10 mouse cellular contexts compared by ENCODE assay signal in the genomic region with DNA sequence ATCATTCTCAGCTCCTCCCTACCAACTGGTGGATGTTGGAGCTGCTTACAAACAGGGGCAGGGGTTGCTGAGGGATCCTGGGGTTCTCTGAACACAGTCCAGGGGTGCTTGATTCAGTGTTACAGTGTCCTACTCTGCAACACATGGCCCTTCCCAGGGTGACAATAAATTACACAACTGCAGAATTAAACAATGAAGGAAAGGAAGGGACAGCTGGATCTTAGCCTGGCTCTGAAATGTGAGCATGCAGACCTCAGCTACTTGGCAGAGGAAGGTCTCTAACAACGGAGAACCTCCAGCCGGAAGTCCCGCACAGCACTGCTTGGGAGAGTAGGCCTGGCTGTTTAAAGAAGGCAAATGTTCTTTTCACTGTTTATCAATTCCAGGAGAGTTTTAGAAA. TPM values are rescaled to one million over a fixed set of nuclear protein-coding genes. Genes with fewer than 3 reads are reported as not detected.
DNase-seq lines count a peak whose midpoint lies in the region; ATAC-seq and TF ChIP-seq lines count a peak whose summit lies in the region.
"Had no signal": no experiment of that assay in that cellular context is flagged by ENCODE, and none has a peak within 500 bp of the region (broad histone marks: within the 10 kb centered on the region; RNA-seq: fewer than 3 reads in every experiment).

No protein-coding gene starts in this region.

- ATAC-seq in forebrain, embryonic 13.5 days, result peak; percentile 25; the same call in 1 of the 2 replicates
- peak; percentile 32; the same call in 1 of the 2 replicates for ATAC-seq in kidney, embryonic 14.5 days (ENCODE audit: low FRiP score, low TSS enrichment)

- TF ChIP-seq CTCF in kidney, adult 2 months (conservative IDR thresholded peaks at IDR 0.05; ENCODE audit: insufficient read depth, insufficient read length, low read depth, low read length), result no peak
- no peak for TF ChIP-seq CTCF in small intestine, adult 2 months (IDR thresholded peaks at IDR 0.05; ENCODE audit: extremely low read depth, insufficient read length, insufficient replicate concordance, low read depth, low read length)

- no peaks in the 10 kb centered on the region for H3K27me3 ChIP-seq in forebrain, embryonic 13.5 days
- H3K27me3 ChIP-seq in forebrain, embryonic 10.5 days (ENCODE audit: poor library complexity, severe bottlenecking), result 0 out of 2 replicates have a peak, but pooled peaks cover 4% of the 10 kb centered on the region
- H3K27me3 ChIP-seq in kidney, adult 2 months (replicated peaks; ENCODE audit: control insufficient read depth, insufficient read depth, low read length), result no peaks in the 10 kb centered on the region
- H3K27me3 ChIP-seq in kidney, embryonic 14.5 days (ENCODE audit: control insufficient read depth, insufficient read depth, low read length), result no peaks in the 10 kb centered on the region
- no peaks in the 10 kb centered on the region for H3K27me3 ChIP-seq in small intestine, adult 2 months (ENCODE audit: control insufficient read depth, insufficient read depth, low read length)

- WGBS in forebrain, embryonic 13.5 days, result 80% methylated on average over 3 of the region's 3 CpGs
- 88% methylated on average over 3 of the region's 3 CpGs for WGBS in forebrain, embryonic 10.5 days
- 65% methylated on average over 3 of the region's 3 CpGs for WGBS in kidney, adult 2 months
- WGBS in kidney, embryonic 14.5 days, result 39% methylated on average over 3 of the region's 3 CpGs
- 77% methylated on average over 3 of the region's 3 CpGs for WGBS in small intestine, adult 2 months

- H3K4me1 ChIP-seq in forebrain, embryonic 13.5 days, result peaks cover 58% of the 10 kb centered on the region
- peaks cover 20% of the 10 kb centered on the region; the same call in 1 of the 2 replicates for H3K4me1 ChIP-seq in forebrain, embryonic 10.5 days
- no peaks in the 10 kb centered on the region for H3K4me1 ChIP-seq in kidney, adult 2 months (ENCODE audit: control insufficient read depth, insufficient read depth, low read length)
- H3K4me1 ChIP-seq in kidney, embryonic 14.5 days (ENCODE audit: control insufficient read depth, insufficient read depth, low read length), result no peaks in the 10 kb centered on the region
- 0 out of 2 replicates have a peak, but pooled peaks cover 3% of the 10 kb centered on the region for H3K4me1 ChIP-seq in small intestine, adult 2 months (ENCODE audit: control insufficient read depth, insufficient read depth, insufficient read length, low read length)

- H3K4me3 ChIP-seq in forebrain, embryonic 13.5 days, result no peak overlapping the region
- H3K4me3 ChIP-seq in forebrain, embryonic 10.5 days, result no peak overlapping the region
- H3K4me3 ChIP-seq in kidney, adult 2 months (ENCODE audit: insufficient read depth, low read depth, low read length), result no peak overlapping the region
- H3K4me3 ChIP-seq in kidney, embryonic 14.5 days (ENCODE audit: low read length), result no peak overlapping the region
- no peak overlapping the region for H3K4me3 ChIP-seq in small intestine, adult 2 months (ENCODE audit: low read depth, low read length)
- H3K4me3 ChIP-seq: midbrain, embryonic 10.5 days had no signal

- no peak overlapping the region for H3K4me2 ChIP-seq in forebrain, embryonic 13.5 days
- H3K4me2 ChIP-seq in kidney, embryonic 14.5 days (replicated peaks; ENCODE audit: low read depth, low read length), result no peak overlapping the region

- no peak overlapping the region for H3K9ac ChIP-seq in forebrain, embryonic 13.5 days
- no peak overlapping the region for H3K9ac ChIP-seq in kidney, embryonic 14.5 days (ENCODE audit: low read depth, low read length)

- peak overlapping the region; percentile 19; the same call in 1 of the 2 replicates for H3K27ac ChIP-seq in forebrain, embryonic 13.5 days
- no peak overlapping the region for H3K27ac ChIP-seq in forebrain, embryonic 10.5 days
- H3K27ac ChIP-seq in kidney, adult 2 months (ENCODE audit: insufficient read depth, low read depth, low read length), result no peak overlapping the region
- H3K27ac ChIP-seq in kidney, embryonic 14.5 days (ENCODE audit: low read depth, low read length), result peak overlapping the region; percentile 3; the same call in 1 of the 2 replicates
- H3K27ac ChIP-seq in small intestine, adult 2 months (ENCODE audit: insufficient read depth, low read depth, low read length), result peak overlapping the region; percentile 5; the same call in 1 of the 2 replicates
- H3K27ac ChIP-seq: midbrain, embryonic 10.5 days had no signal

- no peak for DNase-seq in forebrain, embryonic 10.5 days (ENCODE audit: extremely low spot score, low spot score)
- peak; percentile 39 for DNase-seq in kidney, adult 2 months
- DNase-seq in kidney, adult 18-20 months, result no peak
- no peak for DNase-seq in ovary, postnatal 36 days (ENCODE audit: low spot score)
- DNase-seq in thymus, postnatal 36 days, result no peak
- DNase-seq: gastrocnemius, postnatal 14 days had no signal

- H3K36me3 ChIP-seq in forebrain, embryonic 13.5 days (ENCODE audit: poor library complexity, severe bottlenecking), result peaks cover 12% of the 10 kb centered on the region
- H3K36me3 ChIP-seq in forebrain, embryonic 10.5 days (replicated peaks), result peaks cover 5% of the 10 kb centered on the region; the same call in 1 of the 2 replicates
- H3K36me3 ChIP-seq in kidney, adult 2 months (ENCODE audit: control insufficient read depth, insufficient read depth, low read length), result no peaks in the 10 kb centered on the region
- H3K36me3 ChIP-seq in kidney, embryonic 14.5 days (ENCODE audit: control insufficient read depth, insufficient read depth, low read length), result no peaks in the 10 kb centered on the region
- no peaks in the 10 kb centered on the region for H3K36me3 ChIP-seq in small intestine, adult 2 months (ENCODE audit: control insufficient read depth, insufficient read depth, low read length)

- TF ChIP-seq POLR2A in kidney, adult 2 months (IDR thresholded peaks at IDR 0.05; ENCODE audit: low read depth, low read length), result no peak
- no peak for TF ChIP-seq POLR2A in small intestine, adult 2 months (IDR thresholded peaks at IDR 0.05; ENCODE audit: low read depth, low read length)

- no peaks in the 10 kb centered on the region for H3K9me3 ChIP-seq in forebrain, embryonic 13.5 days (replicated peaks)
- no peaks in the 10 kb centered on the region for H3K9me3 ChIP-seq in forebrain, embryonic 10.5 days
- H3K9me3 ChIP-seq in kidney, embryonic 14.5 days (ENCODE audit: control insufficient read depth, low read length), result no peaks in the 10 kb centered on the region
- H3K9me3 ChIP-seq: midbrain, embryonic 10.5 days had no signal

RNA-seq across cellular contexts. Expression of gene Gnao1, which starts 20.9 kb away (rescaled TPM):
- 86.2 and 99.4 TPM in 2 replicates for polyA plus RNA-seq in forebrain, embryonic 13.5 days (2015; fragmentation: Nextera tagmentation; extraction: Ambion mirVana)
- polyA plus RNA-seq in forebrain, embryonic 10.5 days (2016; fragmentation: Nextera tagmentation; extraction: Ambion mirVana), result 13.0 and 16.0 TPM in 2 replicates
- 4.6 and 4.9 TPM in 2 replicates for polyA plus RNA-seq in kidney, adult 2 months (2012; rRNA removed)
- polyA plus RNA-seq in kidney, embryonic 14.5 days (2014; fragmentation: Nextera tagmentation; extraction: Ambion mirVana), result 1.9 and 2.3 TPM in 2 replicates
- 8.2 and 13.6 TPM in 2 replicates for polyA plus RNA-seq in small intestine, adult 2 months (2012; rRNA removed)

Comparison
In these comparisons a context has a peak if more than half of its experiments do, and no peak if none do; other contexts are left out.
1. H3K27ac ChIP-seq: peak in forebrain, embryonic 13.5 days (single experiment), kidney, embryonic 14.5 days (single experiment) and small intestine, adult 2 months (single experiment); none in forebrain, embryonic 10.5 days (single experiment) and kidney, adult 2 months (single experiment).